Mouse (Mus musculus) heart, adult 2 months (tissue): ENCODE data around the gene Fyb. TPM values are rescaled to one million over a fixed set of nuclear protein-coding genes. Genes with fewer than 3 reads are reported as not detected.

ENCODE experiments used
- DNase-seq, 2 experiments: peaks; one replicate each; pipeline ENCODE4 v3.0.0; 2021
- H3K27ac ChIP-seq: fragments of 200-600 bp; 2 replicates; pipeline ENCODE4 v1.8.1; 2022
- H3K27me3 ChIP-seq: fragments of 200-500 bp; 2 replicates; pipeline ENCODE4 v1.6.1; 2012; ENCODE audit warnings: mild to moderate bottlenecking, low read length, inconsistent platforms, mixed read lengths; ENCODE audit not compliant: control insufficient read depth, insufficient read depth
- H3K36me3 ChIP-seq: fragments of 200-500 bp; 2 replicates; pipeline ENCODE4 v1.6.1; 2012; ENCODE audit warnings: low read length, inconsistent platforms; ENCODE audit not compliant: control insufficient read depth, insufficient read depth
- H3K4me1 ChIP-seq: fragments of 200-500 bp; 2 replicates; pipeline ENCODE4 v1.6.1; 2011; ENCODE audit warnings: low read length; ENCODE audit not compliant: control insufficient read depth, insufficient read depth
- H3K4me3 ChIP-seq: fragments of 200-600 bp; 2 replicates; pipeline ENCODE4 v1.8.1; 2022
- H3K79me2 ChIP-seq: fragments of 200-500 bp; replicated peaks from 2 replicates; pipeline ENCODE4 v1.6.1; 2012; ENCODE audit warnings: mild to moderate bottlenecking, inconsistent platforms, low read length, moderate library complexity, mixed read lengths; ENCODE audit not compliant: control insufficient read depth, insufficient read depth
- H3K9ac ChIP-seq: fragments of 200-500 bp; 2 replicates; pipeline ENCODE4 v1.6.1; 2012; ENCODE audit warnings: low read depth, mild to moderate bottlenecking, control low read depth, inconsistent platforms, low read length, mixed read lengths
- CTCF ChIP-seq: fragments of 200-600 bp; IDR thresholded peaks from 2 replicates; pipeline ENCODE4 v1.8.1; 2022; ENCODE audit warnings: antibody characterized with exemption, mild to moderate bottlenecking, moderate library complexity
- EP300 ChIP-seq: fragments of 200-500 bp; IDR thresholded peaks from 2 replicates; pipeline ENCODE4 v1.6.1; 2011; ENCODE audit warnings: low read depth, low read length, control low read depth; ENCODE audit not compliant: insufficient read depth
- POLR2A ChIP-seq: fragments of 200-500 bp; IDR thresholded peaks from 2 replicates; pipeline ENCODE4 v1.6.1; 2011; ENCODE audit warnings: mild to moderate bottlenecking, low read depth, low read length, control low read depth; ENCODE audit not compliant: insufficient read depth
- WGBS: fragments of 180-500 bp; shearing (Covaris S2); methylation state at CpG from one replicate; pipeline ENCODE4 v1.1.7; 2018; 5-methylcytosine and 5-hydroxymethylcytosine counted together
- intact Hi-C: fragments of 180-260 bp; cut with DNase I; formaldehyde crosslinking; loops from one replicate; pipeline ENCODE4 v1.15.1; 2025
- polyA plus RNA-seq: library from polyadenylated mRNA; depleted of rRNA; stranded (reverse); fragments of >200 nt; gene quantifications from 2 replicates; pipeline ENCODE4 v1.2.3, GENCODE M21; 2012
- total RNA-seq, 2 experiments: library from RNA; stranded (reverse); gene quantifications; 2 replicates each; pipeline ENCODE4 v1.2.3; 2021

The Fyb gene
- total and polyA plus RNA-seq, 3 experiments: 4.1 to 45.7 (median 25.2) TPM

- no peak for DNase-seq
- Histone ChIP-seq H3K9ac (no peak overlapping the region), H3K36me3 (no peaks in the 10 kb centered on the region), H3K79me2 (no peaks in the 10 kb centered on the region), H3K4me3 (no peak overlapping the region), H3K27me3 (no peaks in the 10 kb centered on the region), H3K27ac (no peak overlapping the region), H3K4me1 (no peaks in the 10 kb centered on the region)
- TF ChIP-seq CTCF (no peak), POLR2A (no peak), EP300 (no peak)
- 66% methylated on average over 7 of the region's 7 CpGs for WGBS
- intact Hi-C loops: no loop called here
These were observed 141.3 kb downstream of the Fyb start for GRCm38 (mm10) chr15:6663991-6664390.

GRCm38 (mm10) chr15:6666072-6666471 lies 143.4 kb downstream of the Fyb start:
- H3K27me3 ChIP-seq: no peaks in the 10 kb centered on the region
- intact Hi-C loops: no loop called here
- no peaks in the 10 kb centered on the region for H3K79me2 ChIP-seq
- no peak overlapping the region for H3K27ac ChIP-seq
- H3K9ac ChIP-seq: no peak overlapping the region
- 26% methylated on average over 5 of the region's 5 CpGs for WGBS
- no peak for TF ChIP-seq EP300
- TF ChIP-seq POLR2A: no peak
- TF ChIP-seq CTCF: no peak
- no peak for DNase-seq
- no peak overlapping the region for H3K4me3 ChIP-seq
- no peaks in the 10 kb centered on the region for H3K36me3 ChIP-seq
- no peaks in the 10 kb centered on the region for H3K4me1 ChIP-seq

DNA sequence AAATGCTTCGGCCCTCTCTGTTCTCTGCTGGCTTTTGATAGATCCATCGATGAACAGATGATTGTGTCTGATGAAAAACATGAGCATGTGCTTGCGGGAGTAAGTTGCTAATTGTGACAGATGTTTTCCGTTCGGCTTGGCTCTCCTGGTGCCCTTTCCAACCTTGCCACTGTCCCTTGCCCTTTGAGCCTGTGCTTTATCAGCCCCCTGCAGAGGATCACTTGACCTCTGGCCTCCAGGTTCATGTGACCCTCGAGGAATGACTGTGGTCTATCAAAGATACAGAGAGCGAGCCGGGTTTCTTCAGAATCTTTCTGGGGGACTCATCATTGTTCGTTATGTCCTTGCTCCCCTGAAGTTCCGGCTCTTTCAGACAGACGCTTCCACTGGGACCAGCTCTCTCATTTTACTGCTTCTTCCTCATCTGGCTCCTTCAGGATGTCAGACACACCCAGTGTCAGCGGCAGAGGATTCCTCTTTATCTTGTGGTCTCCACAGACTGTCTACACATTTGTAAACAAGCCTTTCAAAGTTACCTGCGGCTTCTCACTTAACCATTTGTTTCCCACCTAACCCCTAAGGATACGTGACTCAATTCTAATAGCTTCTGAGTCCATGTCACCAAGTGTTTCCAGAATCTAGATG lies 146.3 kb downstream of the Fyb start:
- H3K9ac ChIP-seq: no peak overlapping the region
- no peaks in the 10 kb centered on the region for H3K79me2 ChIP-seq
- H3K36me3 ChIP-seq: no peaks in the 10 kb centered on the region
- TF ChIP-seq EP300: no peak
- TF ChIP-seq CTCF: no peak
- no peak for TF ChIP-seq POLR2A
- DNase-seq: no peak
- H3K27me3 ChIP-seq: no peaks in the 10 kb centered on the region
- no peaks in the 10 kb centered on the region for H3K4me1 ChIP-seq
- WGBS: 30% methylated on average over 14 of the region's 14 CpGs
- H3K27ac ChIP-seq: no peak overlapping the region
- intact Hi-C loops: no loop called here
- no peak overlapping the region for H3K4me3 ChIP-seq

DNA sequence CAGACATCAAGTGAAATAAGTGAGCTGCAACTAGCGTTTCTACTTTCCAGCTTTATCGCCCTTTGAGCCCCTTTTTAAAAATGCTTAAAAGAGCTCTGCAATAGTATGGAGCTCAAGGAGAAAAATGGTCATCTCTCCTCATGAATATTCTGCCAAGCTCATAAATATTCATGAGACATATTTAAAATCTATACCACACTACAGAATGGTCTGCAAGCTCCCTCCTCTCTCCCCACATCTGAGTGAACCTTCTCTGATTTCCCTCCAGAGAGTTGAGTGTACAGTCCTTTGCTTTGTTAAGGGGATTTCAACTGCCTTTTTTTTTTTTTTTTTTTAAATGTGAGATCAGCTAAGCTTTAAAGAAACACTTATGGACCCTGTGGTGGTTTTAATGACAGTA lies 155.8 kb downstream of the Fyb start:
- intact Hi-C loops: no loop called here
- no peaks in the 10 kb centered on the region for H3K36me3 ChIP-seq
- H3K79me2 ChIP-seq: no peaks in the 10 kb centered on the region
- no peak overlapping the region for H3K9ac ChIP-seq
- no peak overlapping the region for H3K27ac ChIP-seq
- WGBS: 84% methylated on average over 2 of the region's 2 CpGs
- DNase-seq: no peak
- H3K27me3 ChIP-seq: no peaks in the 10 kb centered on the region
- TF ChIP-seq CTCF (no peak), POLR2A (no peak), EP300 (no peak)
- no peak overlapping the region for H3K4me3 ChIP-seq
- H3K4me1 ChIP-seq: no peaks in the 10 kb centered on the region

DNA sequence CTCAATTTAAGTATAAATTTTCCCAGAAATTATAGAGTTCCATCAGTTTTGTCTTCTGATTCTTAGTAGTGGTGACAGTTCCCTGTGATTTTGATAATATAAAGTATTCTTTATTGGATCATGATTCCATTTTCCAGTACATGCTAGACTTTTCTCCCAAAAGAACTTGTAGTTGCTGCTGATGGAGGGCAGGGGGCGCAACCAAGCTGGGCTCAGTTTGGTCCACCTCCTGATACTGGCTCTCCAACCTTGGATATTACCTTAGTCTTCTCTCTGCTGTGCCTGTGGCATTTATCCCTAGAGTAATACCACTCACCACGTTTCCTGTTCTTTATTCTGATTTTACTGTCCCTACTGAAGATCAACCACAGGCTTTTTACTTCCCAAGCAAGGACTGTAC lies 179.5 kb downstream of the Fyb start:
- H3K4me3 ChIP-seq: no peak overlapping the region
- TF ChIP-seq CTCF (peak; percentile 73), POLR2A (no peak), EP300 (no peak)
- DNase-seq: no peak
- H3K27me3 ChIP-seq: no peaks in the 10 kb centered on the region
- 63% methylated on average over 2 of the region's 2 CpGs for WGBS
- intact Hi-C loops: no loop called here
- H3K27ac ChIP-seq: no peak overlapping the region
- H3K4me1 ChIP-seq: no peaks in the 10 kb centered on the region
- H3K9ac ChIP-seq: no peak overlapping the region
- H3K79me2 ChIP-seq: no peaks in the 10 kb centered on the region
- no peaks in the 10 kb centered on the region for H3K36me3 ChIP-seq

GRCm38 (mm10) chr15:6705351-6705901 lies 182.8 kb downstream of the Fyb start:
- peaks cover 3% of the 10 kb centered on the region; the same call in 1 of the 2 replicates for H3K79me2 ChIP-seq
- WGBS: 61% methylated on average over 7 of the region's 7 CpGs

More at GRCm38 (mm10) chr15:6705351-6705901, 182.8 kb downstream of the Fyb start:
- no peaks in the 10 kb centered on the region for H3K27me3 ChIP-seq
- H3K36me3 ChIP-seq: peaks cover 6% of the 10 kb centered on the region; the same call in 1 of the 2 replicates
- no peak overlapping the region for H3K27ac ChIP-seq
- H3K4me1 ChIP-seq: no peaks in the 10 kb centered on the region
- no peak overlapping the region for H3K4me3 ChIP-seq
- DNase-seq: no peak
- intact Hi-C loops: loop anchor here (5.0 kb wide), 1 partner anchor 167 kb away; the partner anchor contains the start of gene Osmr
- no peak overlapping the region for H3K9ac ChIP-seq
- TF ChIP-seq POLR2A (no peak), EP300 (no peak), CTCF (no peak)
